Mouse (Mus musculus) stomach, embryonic 15.5 days (tissue): ENCODE measurements at regions not wholly inside any gene's neighbourhood (a gene's known extent, or its start where the extent isn't known, plus 50 kb on each side); places are given as distances from the start of the nearest gene placed in this dataset.
A peak's percentile ranks its signal among the peaks of the same experiment; 100 is the strongest.
"Not testable (repeated sequence)": the region's sequence is repeated elsewhere in the genome, so short reads cannot be mapped to it uniquely, and the experiment has no call there.

Experiments used
- ATAC-seq: fragments of 200-750 bp; cut with Nextera tagmentation; 2 replicates; pipeline ENCODE4 v1.8.0; 2017; ENCODE audit warnings: low read depth, moderate number of reproducible peaks, moderate TSS enrichment; ENCODE audit not compliant: insufficient read depth, low FRiP score
- H3K27ac ChIP-seq: fragments of 300-500 bp; sonication (generic); 2 replicates; pipeline ENCODE4 v1.5.1; 2015; ENCODE audit warnings: mild to moderate bottlenecking, inconsistent platforms
- H3K27me3 ChIP-seq: fragments of 300-500 bp; sonication (generic); replicated peaks from 2 replicates; pipeline ENCODE4 v1.6.1; 2015; ENCODE audit warnings: inconsistent platforms
- H3K36me3 ChIP-seq: fragments of 300-500 bp; sonication (generic); 2 replicates; pipeline ENCODE4 v1.6.1; 2015; ENCODE audit warnings: inconsistent platforms
- H3K4me1 ChIP-seq: fragments of 300-500 bp; sonication (generic); 2 replicates; pipeline ENCODE4 v1.6.1; 2015; ENCODE audit warnings: inconsistent platforms
- H3K4me2 ChIP-seq: fragments of 300-500 bp; sonication (generic); 2 replicates; pipeline ENCODE4 v1.6.1; 2015; ENCODE audit warnings: mild to moderate bottlenecking, inconsistent platforms
- H3K4me3 ChIP-seq: fragments of 300-500 bp; sonication (generic); replicated peaks from 2 replicates; pipeline ENCODE4 v1.5.1; 2015; ENCODE audit warnings: inconsistent platforms
- H3K9ac ChIP-seq: fragments of 300-500 bp; sonication (generic); 2 replicates; pipeline ENCODE4 v1.6.1; 2015; ENCODE audit warnings: inconsistent platforms
- H3K9me3 ChIP-seq: fragments of 300-500 bp; sonication (generic); 2 replicates; pipeline ENCODE4 v1.6.1; 2016; ENCODE audit warnings: inconsistent platforms
- WGBS: fragments of 180-500 bp; shearing (Covaris S2); methylation state at CpG from one replicate; pipeline ENCODE4 v1.1.7; 2015; 5-methylcytosine and 5-hydroxymethylcytosine counted together

- no peak for ATAC-seq
- no peaks in the 10 kb centered on the region for H3K36me3 ChIP-seq
- 55% methylated on average over 3 of the region's 3 CpGs for WGBS
- no peaks in the 10 kb centered on the region for H3K9me3 ChIP-seq
- no peak overlapping the region for H3K9ac ChIP-seq
- H3K4me2 ChIP-seq: no peak overlapping the region
- no peak overlapping the region for H3K27ac ChIP-seq
- H3K27me3 ChIP-seq: no peaks in the 10 kb centered on the region
- H3K4me1 ChIP-seq: no peaks in the 10 kb centered on the region
- H3K4me3 ChIP-seq: no peak overlapping the region
Measured at GRCm38 (mm10) chrX:166809165-166809564, 223.6 kb upstream of the Egfl6 start.

- no peak overlapping the region for H3K4me3 ChIP-seq
- H3K27me3 ChIP-seq: no peaks in the 10 kb centered on the region
- no peak overlapping the region for H3K27ac ChIP-seq
- no peaks in the 10 kb centered on the region for H3K36me3 ChIP-seq
- ATAC-seq: no peak
- no peaks in the 10 kb centered on the region for H3K4me1 ChIP-seq
- H3K9ac ChIP-seq: no peak overlapping the region
- no peaks in the 10 kb centered on the region for H3K9me3 ChIP-seq
- 87% methylated on average over 5 of the region's 5 CpGs for WGBS
- no peak overlapping the region for H3K4me2 ChIP-seq
Measured at GRCm38 (mm10) chrX:166808207-166808606, 222.7 kb upstream of the Egfl6 start.

GRCm38 (mm10) chrX:166805957-166806356 is 220.4 kb upstream of the Egfl6 start:
- Histone ChIP-seq H3K27me3 (no peaks in the 10 kb centered on the region), H3K4me3 (no peak overlapping the region), H3K4me1 (no peaks in the 10 kb centered on the region), H3K9me3 (no peaks in the 10 kb centered on the region), H3K27ac (no peak overlapping the region), H3K36me3 (no peaks in the 10 kb centered on the region), H3K4me2 (no peak overlapping the region), H3K9ac (no peak overlapping the region)
- no peak for ATAC-seq
- 68% methylated on average over 1 of the region's 1 CpGs for WGBS

GRCm38 (mm10) chrX:166805480-166805879 is 220.0 kb upstream of the Egfl6 start:
- Histone ChIP-seq H3K9ac (no peak overlapping the region), H3K4me1 (no peaks in the 10 kb centered on the region), H3K4me2 (no peak overlapping the region), H3K36me3 (no peaks in the 10 kb centered on the region), H3K27me3 (no peaks in the 10 kb centered on the region), H3K4me3 (no peak overlapping the region), H3K9me3 (no peaks in the 10 kb centered on the region), H3K27ac (peak overlapping the region; percentile 40; the same call in 1 of the 2 replicates)
- no peak for ATAC-seq
- WGBS: 50% methylated on average over 4 of the region's 4 CpGs

- Histone ChIP-seq H3K9ac (no peak overlapping the region), H3K27me3 (no peaks in the 10 kb centered on the region), H3K4me1 (no peaks in the 10 kb centered on the region), H3K36me3 (no peaks in the 10 kb centered on the region), H3K9me3 (no peaks in the 10 kb centered on the region), H3K27ac (no peak overlapping the region), H3K4me2 (no peak overlapping the region), H3K4me3 (no peak overlapping the region)
- ATAC-seq: no peak
- WGBS: 70% methylated on average over 6 of the region's 6 CpGs
Measured at GRCm38 (mm10) chrX:166803246-166803645, 217.7 kb upstream of the Egfl6 start.

- ATAC-seq: no peak
- H3K27me3 ChIP-seq: no peaks in the 10 kb centered on the region
- 80% methylated on average over 2 of the region's 2 CpGs for WGBS
- H3K4me3 ChIP-seq: no peak overlapping the region
- H3K4me2 ChIP-seq: no peak overlapping the region
- H3K27ac ChIP-seq: no peak overlapping the region
- no peak overlapping the region for H3K9ac ChIP-seq
- no peaks in the 10 kb centered on the region for H3K9me3 ChIP-seq
- no peaks in the 10 kb centered on the region for H3K36me3 ChIP-seq
- no peaks in the 10 kb centered on the region for H3K4me1 ChIP-seq
Measured at GRCm38 (mm10) chrX:166801017-166801416, 215.5 kb upstream of the Egfl6 start.

- Histone ChIP-seq H3K27ac (no peak overlapping the region), H3K9me3 (no peaks in the 10 kb centered on the region), H3K36me3 (no peaks in the 10 kb centered on the region), H3K4me2 (no peak overlapping the region), H3K27me3 (no peaks in the 10 kb centered on the region; the same call in 1 of the 2 replicates), H3K4me3 (no peak overlapping the region), H3K9ac (no peak overlapping the region), H3K4me1 (no peaks in the 10 kb centered on the region)
- 40% methylated on average over 2 of the region's 2 CpGs for whole genome bisulfite sequencing
- ATAC-seq: no peak
Measured at GRCm38 (mm10) chrX:166795651-166796050, 210.1 kb upstream of the Egfl6 start.

GRCm38 (mm10) chrX:166789031-166789430 is 203.5 kb upstream of the Egfl6 start:
- no peak overlapping the region for H3K4me2 ChIP-seq
- no peak overlapping the region for H3K4me3 ChIP-seq
- H3K27ac ChIP-seq: no peak overlapping the region
- H3K9ac ChIP-seq: no peak overlapping the region
- no peaks in the 10 kb centered on the region for H3K27me3 ChIP-seq
- WGBS: 68% methylated on average over 3 of the region's 3 CpGs
- no peaks in the 10 kb centered on the region for H3K4me1 ChIP-seq
- H3K36me3 ChIP-seq: no peaks in the 10 kb centered on the region
- no peaks in the 10 kb centered on the region for H3K9me3 ChIP-seq
- ATAC-seq: no peak

GRCm38 (mm10) chrX:166787137-166787536 is 201.6 kb upstream of the Egfl6 start:
- WGBS: 74% methylated on average over 1 of the region's 1 CpGs
- H3K9ac ChIP-seq, ATAC-seq: not testable (repeated sequence)

GRCm38 (mm10) chrX:166785615-166786014 is 200.1 kb upstream of the Egfl6 start:
- 70% methylated on average over 3 of the region's 3 CpGs for WGBS

More at GRCm38 (mm10) chrX:166787137-166787536, 201.6 kb upstream of the Egfl6 start:
- H3K9me3 ChIP-seq, H3K4me3 ChIP-seq, H3K36me3 ChIP-seq, H3K4me2 ChIP-seq, H3K27me3 ChIP-seq, H3K27ac ChIP-seq, H3K4me1 ChIP-seq: not testable (repeated sequence)

GRCm38 (mm10) chrX:166783377-166783776 is 197.9 kb upstream of the Egfl6 start:
- 79% methylated on average over 2 of the region's 2 CpGs for WGBS
- Histone ChIP-seq H3K9me3 (no peaks in the 10 kb centered on the region), H3K4me1 (no peaks in the 10 kb centered on the region), H3K4me2 (no peak overlapping the region), H3K27ac (no peak overlapping the region), H3K4me3 (no peak overlapping the region), H3K9ac (no peak overlapping the region), H3K36me3 (no peaks in the 10 kb centered on the region), H3K27me3 (no peaks in the 10 kb centered on the region)
- no peak for ATAC-seq

More at GRCm38 (mm10) chrX:166785615-166786014, 200.1 kb upstream of the Egfl6 start:
- Histone ChIP-seq H3K4me3 (no peak overlapping the region), H3K9me3 (no peaks in the 10 kb centered on the region), H3K4me1 (no peaks in the 10 kb centered on the region), H3K27ac (no peak overlapping the region), H3K27me3 (no peaks in the 10 kb centered on the region), H3K36me3 (no peaks in the 10 kb centered on the region), H3K4me2 (no peak overlapping the region), H3K9ac (no peak overlapping the region)
- no peak for ATAC-seq

GRCm38 (mm10) chrX:166779334-166780092 is 194.0 kb upstream of the Egfl6 start:
- H3K36me3 ChIP-seq: no peaks in the 10 kb centered on the region
- H3K27ac ChIP-seq: no peak overlapping the region
- no peak overlapping the region for H3K4me3 ChIP-seq
- no peak overlapping the region for H3K4me2 ChIP-seq
- H3K9ac ChIP-seq: no peak overlapping the region
- H3K9me3 ChIP-seq: no peaks in the 10 kb centered on the region
- no peaks in the 10 kb centered on the region for H3K4me1 ChIP-seq
- 73% methylated on average over 6 of the region's 6 CpGs for WGBS
- H3K27me3 ChIP-seq: no peaks in the 10 kb centered on the region
- no peak for ATAC-seq
